Mouse (Mus musculus) MEL (cell line): Measurements from ENCODE around the gene Zfp362. TPM values are rescaled to one million over a fixed set of nuclear protein-coding genes. Genes with fewer than 3 reads are reported as not detected.
A peak's percentile ranks its signal among the peaks of the same experiment; 100 is the strongest.

ENCODE experiments used
- DNase-seq: peaks from one replicate; pipeline ENCODE4 v3.0.0; 2011; ENCODE audit warnings: low read depth, low spot score
- H3K27ac ChIP-seq: 2 replicates; pipeline ENCODE4 v1.5.1; 2012; ENCODE audit warnings: low read depth, mild to moderate bottlenecking, control low read depth, low read length, moderate library complexity; ENCODE audit not compliant: control insufficient read depth
- H3K27me3 ChIP-seq, 2 experiments: fragments of 150-350 bp in 1 of 2; sonication (generic) in 1 of 2; 2 replicates each; pipeline ENCODE4 v1.6.1; 2012; ENCODE audit warnings: low read length in 2 of 2, mild to moderate bottlenecking in 2 of 2, improper control_type of control experiment in 1 of 2, moderate library complexity in 1 of 2; ENCODE audit not compliant: insufficient read depth in 2 of 2, control insufficient read depth in 1 of 2
- H3K36me3 ChIP-seq, 2 experiments: 2 replicates each; pipeline ENCODE4 v1.6.1; 2012 to 2014; ENCODE audit warnings: low read length in 2 of 2, improper control_type of control experiment in 1 of 2, inconsistent platforms in 1 of 2, mild to moderate bottlenecking in 1 of 2; ENCODE audit not compliant: insufficient read depth in 2 of 2, control insufficient read depth in 1 of 2
- H3K4me1 ChIP-seq, 2 experiments: fragments of 150-350 bp in 1 of 2; sonication (generic) in 1 of 2; 2 replicates each; pipeline ENCODE4 v1.6.1; 2012; ENCODE audit warnings: low read length in 2 of 2, improper control_type of control experiment in 1 of 2, mild to moderate bottlenecking in 1 of 2; ENCODE audit not compliant: insufficient read depth in 2 of 2, control insufficient read depth in 1 of 2
- H3K4me3 ChIP-seq, 2 experiments: fragments of 150-350 bp in 1 of 2; sonication (generic) in 1 of 2; 2 replicates each; pipeline ENCODE4 v1.5.1; 2012; ENCODE audit warnings: low read depth in 2 of 2, low read length in 2 of 2, mild to moderate bottlenecking in 2 of 2, moderate library complexity in 2 of 2, control low read depth in 1 of 2, improper control_type of control experiment in 1 of 2; ENCODE audit not compliant: control insufficient read depth in 1 of 2, insufficient read depth in 1 of 2
- H3K79me2 ChIP-seq: 2 replicates; pipeline ENCODE4 v1.6.1; 2012; ENCODE audit warnings: mild to moderate bottlenecking, low read length, moderate library complexity; ENCODE audit not compliant: control insufficient read depth, poor library complexity, insufficient read depth
- H3K9ac ChIP-seq: 2 replicates; pipeline ENCODE4 v1.6.1; 2012; ENCODE audit warnings: low read depth, mild to moderate bottlenecking, control low read depth, low read length, moderate library complexity; ENCODE audit not compliant: control insufficient read depth, poor library complexity, severe bottlenecking
- H3K9me3 ChIP-seq: fragments of 150-350 bp; sonication (generic); replicated peaks from 2 replicates; pipeline ENCODE4 v1.6.1; 2012; ENCODE audit warnings: mild to moderate bottlenecking, low read length, improper control_type of control experiment, moderate library complexity; ENCODE audit not compliant: insufficient read depth
- CHD1 ChIP-seq: IDR thresholded peaks from 2 replicates; pipeline ENCODE4 v1.6.1; 2012; ENCODE audit warnings: low read depth, mild to moderate bottlenecking, inconsistent platforms, low read length, improper control_type of control experiment
- CHD2 ChIP-seq: IDR thresholded peaks from 2 replicates; pipeline ENCODE4 v1.6.1; 2011; ENCODE audit warnings: low read length, improper control_type of control experiment
- CTCF ChIP-seq, 3 experiments: IDR thresholded peaks in 2 of 3; conservative IDR thresholded peaks in 1 of 3; 2 replicates each; pipeline ENCODE4 v1.5.1; 2011 to 2012; ENCODE audit warnings: low read length in 3 of 3, low read depth in 2 of 3, mild to moderate bottlenecking in 2 of 3, improper control_type of control experiment in 1 of 3, inconsistent platforms in 1 of 3, mixed read lengths in 1 of 3, moderate library complexity in 1 of 3; ENCODE audit not compliant: control insufficient read depth in 1 of 3, insufficient read depth in 1 of 3, poor library complexity in 1 of 3, severe bottlenecking in 1 of 3
- ETS1 ChIP-seq: IDR thresholded peaks from 2 replicates; pipeline ENCODE4 v1.6.1; 2012; ENCODE audit warnings: low read depth, mild to moderate bottlenecking, inconsistent platforms, low read length, improper control_type of control experiment, moderate library complexity
- GATA1 ChIP-seq: IDR thresholded peaks from 2 replicates; pipeline ENCODE4 v1.6.1; 2011; ENCODE audit warnings: low read depth, low read length, improper control_type of control experiment
- JUND ChIP-seq: IDR thresholded peaks from 2 replicates; pipeline ENCODE4 v1.6.1; 2011; ENCODE audit warnings: low read depth, mild to moderate bottlenecking, improper control_type of control experiment, low read length
- MAFK ChIP-seq: IDR thresholded peaks from 2 replicates; pipeline ENCODE4 v1.6.1; 2011; ENCODE audit warnings: low read depth, mild to moderate bottlenecking, low read length, improper control_type of control experiment, borderline replicate concordance
- MAX ChIP-seq: IDR thresholded peaks from 2 replicates; pipeline ENCODE4 v1.6.1; 2011; ENCODE audit warnings: low read length, improper control_type of control experiment
- MYC ChIP-seq: IDR thresholded peaks from 2 replicates; pipeline ENCODE4 v1.6.1; 2011; ENCODE audit warnings: low read depth, mild to moderate bottlenecking, low read length, improper control_type of control experiment, moderate library complexity
- NELFE ChIP-seq: IDR thresholded peaks from 2 replicates; pipeline ENCODE4 v1.6.1; 2011; ENCODE audit warnings: low read depth, low read length, improper control_type of control experiment
- POLR2AphosphoS2 ChIP-seq: IDR thresholded peaks from 2 replicates; pipeline ENCODE4 v1.6.1; 2011; ENCODE audit warnings: low read length, improper control_type of control experiment
- SIN3A ChIP-seq: IDR thresholded peaks from 2 replicates; pipeline ENCODE4 v1.6.1; 2012; ENCODE audit warnings: low read length, improper control_type of control experiment, inconsistent platforms
- TAL1 ChIP-seq: IDR thresholded peaks from 2 replicates; pipeline ENCODE4 v1.6.1; 2012; ENCODE audit warnings: mild to moderate bottlenecking, inconsistent platforms, low read length, moderate library complexity, mixed read lengths
- ZNF384 ChIP-seq: IDR thresholded peaks from 2 replicates; pipeline ENCODE4 v1.6.1; 2012; ENCODE audit warnings: low read depth, mild to moderate bottlenecking, inconsistent platforms, low read length, improper control_type of control experiment
- polyA plus RNA-seq, 2 experiments: library from polyadenylated mRNA; stranded (reverse) in 1 of 2; unstranded in 1 of 2; fragments of >175 nt in 1 of 2; fragments of >200 nt in 1 of 2; gene quantifications; 2 replicates each; pipeline versions ENCODE4 v1.2.1 to v1.2.4; 2012; ENCODE audit warnings: low replicate concordance in 2 of 2, low read depth in 1 of 2; ENCODE audit not compliant: insufficient read length in 2 of 2, insufficient read depth in 1 of 2, missing spikeins in 1 of 2
- total RNA-seq: library from RNA; depleted of rRNA; stranded (reverse); fragments of 300-350 nt; gene quantifications from 2 replicates; pipeline ENCODE4 v1.2.3, GENCODE M21; 2012

The Zfp362 gene
- total and polyA plus RNA-seq, 3 experiments = 2.4 to 30.1 TPM; not detected in 1

GRCm38 (mm10) chr4:128752031-128752757, 53.7 kb downstream of the Zfp362 start:
- peaks cover 2 to 4% of the 10 kb centered on the region in 2 experiments; a peak in 1 of 4 replicates for H3K36me3 ChIP-seq
- TF ChIP-seq MAX = no peak
- TF ChIP-seq POLR2AphosphoS2 = no peak
- TF ChIP-seq, all 39 proteins: peak for 0
- H3K4me1 ChIP-seq = no peaks in the 10 kb centered on the region
- no peaks in the 10 kb centered on the region for H3K79me2 ChIP-seq
- H3K4me3 ChIP-seq = no peak overlapping the region
- H3K27me3 ChIP-seq = no peaks in the 10 kb centered on the region
- H3K9me3 ChIP-seq = no peaks in the 10 kb centered on the region
- no peak overlapping the region for H3K9ac ChIP-seq
- DNase-seq = no peak
- no peak overlapping the region for H3K27ac ChIP-seq

GRCm38 (mm10) chr4:128751006-128751405, 54.8 kb downstream of the Zfp362 start:
- Histone ChIP-seq H3K9me3 (no peaks in the 10 kb centered on the region), H3K79me2 (no peaks in the 10 kb centered on the region), H3K9ac (no peak overlapping the region), H3K4me3 (no peak overlapping the region), H3K4me1 (no peaks in the 10 kb centered on the region), H3K27me3 (no peaks in the 10 kb centered on the region), H3K27ac (no peak overlapping the region), H3K36me3 (peaks cover 2 to 4% of the 10 kb centered on the region in 2 experiments; a peak in 1 of 4 replicates)
- TF ChIP-seq CTCF (IDR thresholded peaks at IDR 0.05 in 2 of 3, conservative IDR thresholded peaks at IDR 0.05 in 1 of 3; ENCODE audit: control insufficient read depth in 1 of 3, insufficient read depth in 1 of 3, low read depth in 2 of 3, low read length in 3 of 3, poor library complexity in 1 of 3, severe bottlenecking in 1 of 3) (peak; percentile 15 to 27 (median 24); a peak in 2 of 6 replicates), MAFK (no peak)
- no peak for DNase-seq

GRCm38 (mm10) chr4:128748309-128748708, 57.5 kb downstream of the Zfp362 start:
- no peaks in the 10 kb centered on the region for H3K9me3 ChIP-seq
- H3K36me3 ChIP-seq = peaks cover 2 to 7% of the 10 kb centered on the region in 2 experiments; a peak in 2 of 4 replicates
- H3K27ac ChIP-seq = no peak overlapping the region
- no peak for TF ChIP-seq NELFE
- TF ChIP-seq GATA1 = no peak
- no peak for TF ChIP-seq ETS1
- no peak for TF ChIP-seq CHD2
- TF ChIP-seq JUND = no peak
- TF ChIP-seq ZNF384 = no peak
- TF ChIP-seq MYC = no peak
- no peak for TF ChIP-seq CHD1
- no peak for TF ChIP-seq SIN3A
- TF ChIP-seq TAL1 = no peak
- H3K27me3 ChIP-seq = no peaks in the 10 kb centered on the region
- no peaks in the 10 kb centered on the region for H3K79me2 ChIP-seq
- no peak overlapping the region for H3K9ac ChIP-seq
- DNase-seq = no peak
- H3K4me1 ChIP-seq = no peaks in the 10 kb centered on the region
- H3K4me3 ChIP-seq = no peak overlapping the region
